Mouse (Mus musculus) T-helper 1 cell (primary cell): ENCODE results near the gene Esf1.
"Not testable (repeated sequence)": the region's sequence is repeated elsewhere in the genome, so short reads cannot be mapped to it uniquely, and the experiment has no call there.

Experiments used
- in situ Hi-C: fragments of 300-600 bp; cut with MboI, MseI; formaldehyde crosslinking; loops from one replicate; pipeline ENCODE4 v1.15.1; 2025; ENCODE audit warnings: high pct_unique_total_duplicates

The Esf1 gene

GRCm38 (mm10) chr2:140096034-140096433, 74.3 kb downstream of the Esf1 start:
- in situ Hi-C loops = no loop called here

- in situ Hi-C loops = no loop called here
Observed at GRCm38 (mm10) chr2:140093433-140093832, 76.9 kb downstream of the Esf1 start.

- in situ Hi-C loops = loop anchor here (10.0 kb wide), 1 partner anchor 811 kb away; no protein-coding TSS in a partner anchor
Observed at GRCm38 (mm10) chr2:140084245-140084644, 86.1 kb downstream of the Esf1 start.

GRCm38 (mm10) chr2:140080747-140081577, 89.4 kb downstream of the Esf1 start:
- in situ Hi-C loops = loop anchor here (10.0 kb wide), 1 partner anchor 814 kb away; no protein-coding TSS in a partner anchor

- in situ Hi-C loops = not testable (repeated sequence)
Observed at GRCm38 (mm10) chr2:140079284-140079683, 91.1 kb downstream of the Esf1 start.

GRCm38 (mm10) chr2:140078600-140079280, 91.6 kb downstream of the Esf1 start:
- in situ Hi-C loops = no loop called here

- in situ Hi-C loops = no loop called here
Observed at GRCm38 (mm10) chr2:140077476-140077875, 92.9 kb downstream of the Esf1 start.

GRCm38 (mm10) chr2:140075150-140075549, 95.2 kb downstream of the Esf1 start:
- in situ Hi-C loops = no loop called here
